Mouse (Mus musculus): Measurements from ENCODE around the gene Lhfp.

GRCm38 (mm10) chr3:53112048-53112447, 70.7 kb downstream of the Lhfp start:
- TF ChIP-seq CTCF (IDR thresholded peaks at IDR 0.05; ENCODE audit: low read depth): peak; percentile 40
- no peak for TF ChIP-seq EP300 (IDR thresholded peaks at IDR 0.05; ENCODE audit: low read depth)
